Mouse (Mus musculus) frontal cortex, adult 2 months (tissue): ENCODE results near the gene Acox1. TPM values are rescaled to one million over a fixed set of nuclear protein-coding genes. Genes with fewer than 3 reads are reported as not detected.

Source experiments
- DNase-seq, 2 experiments: peaks; one replicate each; pipeline ENCODE4 v3.0.0; 2022; ENCODE audit warnings: low spot score in 1 of 2; ENCODE audit errors: extremely low spot score in 1 of 2
- polyA plus RNA-seq: library from polyadenylated mRNA; depleted of rRNA; stranded (reverse); fragments of >200 nt; gene quantifications from 2 replicates; pipeline ENCODE4 v1.2.3, GENCODE M21; 2012

Acox1 gene
- polyA plus RNA-seq, 1 experiment, result 129 TPM

GRCm38 (mm10) chr11:116170003-116170800, 28.6 kb downstream of the Acox1 start:
- DNase-seq, result no peak

DNA sequence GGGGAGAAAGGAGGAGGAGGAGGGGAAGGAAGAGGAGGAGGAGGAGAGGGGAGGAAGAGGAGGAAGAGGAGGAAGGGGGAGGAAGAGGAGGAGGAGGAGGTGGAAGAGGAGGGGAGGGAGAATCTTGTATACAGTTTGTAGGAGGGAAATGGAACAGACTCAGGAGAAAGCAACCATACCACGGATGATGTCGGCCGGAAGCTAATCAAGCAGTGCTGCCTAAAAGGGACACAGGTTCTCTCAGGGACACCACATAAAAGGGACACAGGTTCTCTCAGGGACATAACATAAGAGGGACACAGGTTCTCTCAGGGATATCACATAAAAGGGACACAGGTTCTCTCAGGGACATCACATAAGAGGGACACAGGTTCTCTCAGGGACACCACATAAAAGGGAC, 29.6 kb downstream of the Acox1 start:
- DNase-seq, result no peak

DNA sequence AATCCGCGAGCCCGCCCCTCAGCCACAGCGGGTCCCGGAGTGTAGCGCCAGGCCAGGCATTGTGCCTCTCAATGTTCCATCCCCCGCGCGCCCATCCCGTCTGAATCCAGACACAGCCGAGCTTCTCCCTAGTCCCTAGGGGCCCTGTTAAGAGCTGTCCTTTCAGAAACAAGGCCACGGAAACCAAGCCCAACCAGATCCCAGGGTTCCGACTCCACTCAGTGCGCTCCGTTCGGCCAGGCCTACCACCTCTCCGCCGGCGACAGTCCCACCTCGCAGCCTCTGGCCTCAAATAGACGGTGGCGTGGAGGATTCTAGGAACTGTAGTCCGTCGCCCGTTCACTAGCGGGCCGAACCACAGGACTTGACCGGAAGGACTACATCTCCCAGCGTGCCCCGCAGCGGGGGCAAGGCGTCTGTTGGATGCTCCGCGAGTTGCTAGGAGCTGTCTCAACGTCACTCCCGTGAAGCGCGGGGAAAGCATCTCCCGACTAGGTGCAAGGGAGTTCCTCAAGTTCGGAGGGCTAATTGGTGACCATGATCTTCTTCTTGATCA, 30.9 kb downstream of the Acox1 start, which contains the start of gene Fbf1:
Fbf1 (minus strand) TSS at position 283 of the 556 bp plus-strand sequence.
- peak; percentile 94 to 98 for DNase-seq

DNA sequence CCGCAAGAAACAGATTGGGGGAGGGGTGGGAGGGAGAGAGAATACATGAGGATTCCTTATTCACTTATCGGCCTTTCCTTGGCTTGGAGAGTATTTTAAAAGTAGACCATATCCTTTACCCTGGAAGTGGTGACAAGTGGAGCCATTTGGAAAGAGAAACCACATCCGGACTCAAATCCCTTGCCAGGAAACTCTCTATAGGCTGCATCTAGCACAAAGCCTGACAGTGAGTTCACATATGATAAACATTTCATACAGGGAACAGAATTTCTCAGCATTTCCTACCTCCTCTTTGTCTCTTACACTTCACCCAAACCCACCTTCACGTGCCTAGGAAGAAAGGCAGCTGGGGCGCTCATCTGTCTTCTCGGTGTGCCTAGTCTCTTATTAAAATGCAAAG, 31.6 kb downstream of the Acox1 start:
- no peak for DNase-seq

- DNase-seq, result no peak
These were observed 35.8 kb downstream of the Acox1 start for GRCm38 (mm10) chr11:116163002-116163401.

DNA sequence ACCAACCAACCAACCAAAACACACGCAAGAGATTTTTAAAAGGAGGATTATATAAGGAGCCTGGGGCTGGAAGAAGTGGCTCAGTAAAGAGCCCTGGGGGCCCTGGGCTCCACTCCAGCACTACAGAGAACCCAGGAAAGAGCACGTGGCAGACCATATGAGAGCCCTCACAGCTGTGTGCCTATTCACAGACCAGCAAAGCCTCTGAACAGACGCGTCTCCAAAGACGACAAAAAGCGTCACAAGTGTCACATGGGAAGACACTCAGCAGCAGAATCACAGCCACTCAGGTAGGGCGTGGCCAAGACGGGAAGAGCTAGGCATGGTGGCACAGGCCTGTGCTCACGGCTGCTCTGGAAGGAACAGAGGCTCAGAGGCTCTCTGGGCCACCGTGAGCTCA, 36.7 kb downstream of the Acox1 start:
- peak; percentile 59 to 64 for DNase-seq

DNA sequence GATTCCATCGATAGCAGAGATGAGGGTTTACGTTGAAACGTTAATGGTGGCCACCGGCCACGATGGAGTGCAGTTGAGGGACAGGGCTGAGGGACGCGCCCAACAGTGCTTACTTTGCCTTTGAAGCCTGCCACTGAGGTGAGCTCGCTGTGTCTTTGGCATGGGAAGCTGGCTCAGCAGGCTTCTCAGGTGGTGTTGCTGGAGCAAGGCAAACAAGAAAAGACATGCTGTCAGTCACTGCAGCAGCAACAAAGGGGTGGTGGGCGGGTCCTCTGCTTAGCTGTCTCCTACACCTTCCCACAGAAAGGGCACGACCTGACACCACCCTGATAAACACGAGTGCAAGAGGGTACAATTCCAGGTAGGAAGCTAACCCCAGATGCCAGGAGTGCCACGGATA, 37.5 kb downstream of the Acox1 start:
- DNase-seq, result no peak

GRCm38 (mm10) chr11:116150960-116151359, 47.9 kb downstream of the Acox1 start:
- no peak for DNase-seq

DNA sequence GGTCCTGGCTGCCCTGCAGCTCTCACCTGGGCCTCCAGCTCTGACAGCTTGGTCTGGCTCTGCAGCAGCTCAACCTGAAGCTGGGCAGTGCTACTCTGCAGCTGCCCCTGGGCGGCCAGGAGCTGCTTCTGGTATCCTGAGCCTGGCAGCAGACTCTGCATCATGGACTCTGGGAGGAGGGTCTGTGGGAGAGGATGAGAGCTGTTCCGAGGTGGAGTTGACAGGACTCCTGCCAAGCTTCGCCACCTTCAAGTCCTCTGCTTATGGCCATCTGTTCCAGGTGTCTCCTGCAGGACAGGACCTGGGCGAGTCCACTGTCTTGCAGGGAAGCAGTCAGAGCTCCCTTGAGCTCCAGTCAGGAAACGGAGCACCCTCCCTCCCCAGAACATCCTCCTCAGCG, 49.5 kb downstream of the Acox1 start:
- no peak for DNase-seq

GRCm38 (mm10) chr11:116148761-116149221, 50.1 kb downstream of the Acox1 start:
- peak; percentile 44 to 71 for DNase-seq

DNA sequence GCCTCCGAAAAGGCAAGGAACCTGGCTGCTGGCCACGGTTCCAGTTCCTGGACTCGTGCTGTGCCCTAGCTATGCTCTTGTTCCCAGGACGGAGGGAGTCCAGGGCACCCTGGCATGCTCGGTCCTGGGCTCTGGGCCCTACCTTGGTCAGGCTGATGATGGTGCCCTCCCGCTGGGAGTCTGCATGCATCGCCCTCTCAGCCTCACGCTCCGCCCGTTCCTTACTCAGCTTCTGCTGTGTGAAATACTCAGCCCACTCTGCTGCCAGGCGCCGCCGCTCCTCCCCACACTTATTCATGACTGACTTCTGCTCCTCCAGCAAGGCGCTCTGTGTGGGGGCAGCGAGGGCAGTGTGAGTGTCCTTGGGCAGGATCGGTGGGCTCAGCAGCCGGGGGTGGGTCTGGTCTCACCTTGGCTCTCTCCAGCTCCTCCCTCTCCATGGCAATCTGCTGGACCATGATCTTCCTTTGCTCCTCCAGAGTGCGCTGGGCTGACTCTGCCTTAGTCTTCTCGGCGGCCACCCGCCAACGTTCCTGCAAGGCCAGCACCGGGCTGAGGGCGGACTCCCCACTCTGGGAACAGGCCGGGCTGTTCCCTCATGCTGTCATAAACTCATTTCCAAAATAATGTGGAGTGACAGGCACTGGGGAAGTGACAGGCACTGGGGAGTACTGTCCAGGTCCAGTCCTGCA, 52.4 kb downstream of the Acox1 start:
- DNase-seq, result peak; percentile 69 to 82

DNA sequence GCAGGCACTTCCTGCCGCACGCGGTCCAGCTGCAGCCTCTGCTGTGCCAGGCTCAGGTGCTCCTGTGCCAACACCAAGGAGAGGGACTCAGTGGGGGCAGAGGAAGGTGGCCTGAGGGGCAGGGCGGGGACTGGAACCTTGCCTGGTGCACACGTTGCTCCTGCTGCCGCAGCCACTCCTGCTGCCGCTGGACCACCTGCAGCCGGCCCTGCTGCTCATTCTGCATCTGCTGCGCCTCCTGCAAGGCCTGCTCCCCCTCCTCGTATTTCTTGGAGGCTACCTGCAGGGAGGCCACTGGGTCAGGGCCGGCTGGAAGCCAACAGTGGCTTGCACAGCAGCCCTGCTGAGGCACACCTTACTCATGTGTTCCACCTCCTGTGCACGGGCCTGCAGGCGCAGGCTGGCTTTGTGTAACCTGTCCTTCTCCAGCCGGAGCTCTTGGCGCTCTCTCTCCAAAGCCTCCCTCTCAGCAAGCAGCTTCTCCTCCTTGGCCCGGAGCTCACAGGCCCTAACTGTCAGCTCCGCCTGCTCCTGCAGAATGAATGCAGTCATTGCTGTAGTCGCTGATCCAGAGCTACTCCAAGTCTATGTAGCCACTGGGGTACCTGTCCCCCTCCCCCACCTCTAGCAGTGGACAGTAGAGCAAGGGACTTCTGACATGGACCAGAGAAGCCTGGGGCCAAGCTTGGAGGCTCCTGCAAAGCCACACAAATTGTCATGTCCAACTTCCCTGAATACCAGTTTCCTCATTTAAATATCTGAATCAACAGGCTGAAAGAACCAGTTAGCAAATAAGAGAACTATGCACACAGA, 53.2 kb downstream of the Acox1 start:
- DNase-seq, result no peak

GRCm38 (mm10) chr11:116143468-116143867, 55.4 kb downstream of the Acox1 start:
- DNase-seq, result no peak

GRCm38 (mm10) chr11:116142211-116142991, 56.4 kb downstream of the Acox1 start:
- DNase-seq, result no peak

DNA sequence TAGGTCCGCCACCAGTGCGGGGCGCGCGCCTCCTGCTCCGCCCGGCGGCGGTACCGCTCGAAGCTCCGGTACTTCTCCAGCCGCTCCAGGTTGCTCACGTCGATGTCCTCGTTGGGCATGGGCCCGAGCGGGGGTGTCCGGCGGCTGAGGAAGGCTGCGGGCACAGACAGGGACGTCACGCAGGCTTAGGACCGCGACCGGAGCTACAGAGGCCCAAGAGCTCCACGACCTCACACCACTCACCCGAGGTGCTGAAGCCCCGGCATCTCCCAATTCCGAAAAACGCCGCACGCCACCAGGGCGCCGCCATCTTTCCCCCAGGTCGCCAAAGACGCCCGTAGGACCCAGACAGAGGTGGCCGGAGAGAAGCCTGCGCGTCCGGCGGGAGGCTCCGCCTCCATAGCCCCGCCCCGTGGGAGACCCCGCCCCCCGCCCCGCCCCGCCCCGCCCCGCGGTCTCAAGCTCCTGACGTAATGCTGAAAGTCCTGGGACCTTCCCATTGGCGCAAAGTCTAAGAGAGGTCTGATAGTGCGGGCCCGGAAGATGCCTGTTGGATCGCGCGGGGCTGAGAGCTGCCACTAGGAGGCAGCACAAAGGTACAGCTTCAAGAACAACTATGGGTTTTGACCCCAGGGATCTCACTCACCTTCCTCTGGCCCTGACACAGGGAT, 60.2 kb downstream of the Acox1 start, which contains the start of gene Mrpl38:
Mrpl38 (minus strand) TSS at position 401 of the 671 bp plus-strand sequence.
- DNase-seq, result peak; percentile 78 to 85

DNA sequence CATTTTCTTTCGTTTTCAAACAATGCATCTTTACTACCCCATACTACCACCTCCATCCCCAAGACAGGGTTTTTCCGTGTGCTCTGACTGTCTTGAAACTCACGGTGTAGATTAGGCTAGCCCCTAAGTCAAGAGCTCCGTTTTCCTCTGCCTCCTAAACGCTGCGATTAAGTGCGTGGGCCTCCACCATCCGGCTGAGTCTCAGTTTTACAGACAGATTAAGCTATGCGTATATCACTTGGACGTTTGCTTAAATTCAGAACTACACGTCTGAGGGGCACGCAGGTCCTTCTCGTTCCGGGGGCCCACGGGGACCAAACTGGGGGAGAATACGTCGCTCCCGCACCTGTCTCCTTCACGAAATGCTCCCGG, 60.8 kb downstream of the Acox1 start:
- no peak for DNase-seq

- DNase-seq, result no peak
These were observed 64.7 kb downstream of the Acox1 start for GRCm38 (mm10) chr11:116134171-116134570.

DNA sequence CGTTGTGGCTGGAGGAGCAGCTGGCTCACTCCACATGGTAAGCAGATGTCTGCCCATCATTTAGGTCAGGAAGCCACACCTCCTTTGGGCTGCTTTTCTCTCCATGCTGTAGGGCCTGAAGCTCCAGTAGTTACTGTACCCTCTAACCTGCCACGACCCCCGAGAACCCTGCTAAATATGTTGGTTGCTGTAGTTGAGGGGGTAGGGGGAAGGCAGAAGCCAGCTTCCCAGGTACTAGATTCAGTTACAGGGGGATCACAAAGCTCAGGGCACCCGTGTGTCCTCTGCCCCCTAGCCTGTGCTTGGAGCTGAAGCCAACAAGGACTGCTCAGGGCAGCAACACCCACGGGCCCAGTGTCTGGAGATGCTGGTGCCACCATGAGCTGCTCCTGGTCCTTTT, 65.3 kb downstream of the Acox1 start:
- no peak for DNase-seq
